Mouse (Mus musculus) heart, adult 2 months (tissue): ENCODE measurements around the gene Cltb. TPM values are rescaled to one million over a fixed set of nuclear protein-coding genes. Genes with fewer than 3 reads are reported as not detected.
A peak's percentile ranks its signal among the peaks of the same experiment; 100 is the strongest.

Source experiments
- DNase-seq, 2 experiments: peaks; one replicate each; pipeline ENCODE4 v3.0.0; 2021
- H3K27ac ChIP-seq: fragments of 200-600 bp; 2 replicates; pipeline ENCODE4 v1.8.1; 2022
- H3K27me3 ChIP-seq: fragments of 200-500 bp; 2 replicates; pipeline ENCODE4 v1.6.1; 2012; ENCODE audit warnings: mild to moderate bottlenecking, low read length, inconsistent platforms, mixed read lengths; ENCODE audit not compliant: control insufficient read depth, insufficient read depth
- H3K36me3 ChIP-seq: fragments of 200-500 bp; 2 replicates; pipeline ENCODE4 v1.6.1; 2012; ENCODE audit warnings: low read length, inconsistent platforms; ENCODE audit not compliant: control insufficient read depth, insufficient read depth
- H3K4me1 ChIP-seq: fragments of 200-500 bp; 2 replicates; pipeline ENCODE4 v1.6.1; 2011; ENCODE audit warnings: low read length; ENCODE audit not compliant: control insufficient read depth, insufficient read depth
- H3K4me3 ChIP-seq: fragments of 200-600 bp; 2 replicates; pipeline ENCODE4 v1.8.1; 2022
- H3K79me2 ChIP-seq: fragments of 200-500 bp; replicated peaks from 2 replicates; pipeline ENCODE4 v1.6.1; 2012; ENCODE audit warnings: mild to moderate bottlenecking, inconsistent platforms, low read length, moderate library complexity, mixed read lengths; ENCODE audit not compliant: control insufficient read depth, insufficient read depth
- H3K9ac ChIP-seq: fragments of 200-500 bp; 2 replicates; pipeline ENCODE4 v1.6.1; 2012; ENCODE audit warnings: low read depth, mild to moderate bottlenecking, control low read depth, inconsistent platforms, low read length, mixed read lengths
- CTCF ChIP-seq: fragments of 200-600 bp; IDR thresholded peaks from 2 replicates; pipeline ENCODE4 v1.8.1; 2022; ENCODE audit warnings: antibody characterized with exemption, mild to moderate bottlenecking, moderate library complexity
- EP300 ChIP-seq: fragments of 200-500 bp; IDR thresholded peaks from 2 replicates; pipeline ENCODE4 v1.6.1; 2011; ENCODE audit warnings: low read depth, low read length, control low read depth; ENCODE audit not compliant: insufficient read depth
- POLR2A ChIP-seq: fragments of 200-500 bp; IDR thresholded peaks from 2 replicates; pipeline ENCODE4 v1.6.1; 2011; ENCODE audit warnings: mild to moderate bottlenecking, low read depth, low read length, control low read depth; ENCODE audit not compliant: insufficient read depth
- WGBS: fragments of 180-500 bp; shearing (Covaris S2); methylation state at CpG from one replicate; pipeline ENCODE4 v1.1.7; 2018; 5-methylcytosine and 5-hydroxymethylcytosine counted together
- intact Hi-C: fragments of 180-260 bp; cut with DNase I; formaldehyde crosslinking; loops from one replicate; pipeline ENCODE4 v1.15.1; 2025
- polyA plus RNA-seq: library from polyadenylated mRNA; depleted of rRNA; stranded (reverse); fragments of >200 nt; gene quantifications from 2 replicates; pipeline ENCODE4 v1.2.3, GENCODE M21; 2012
- total RNA-seq, 2 experiments: library from RNA; stranded (reverse); gene quantifications; 2 replicates each; pipeline ENCODE4 v1.2.3; 2021

The Cltb gene
- total and polyA plus RNA-seq, 3 experiments = 64.1 to 105 (median 96.6) TPM

GRCm38 (mm10) chr13:54609301-54609700 is 1.8 kb downstream of the Cltb start:
- Histone ChIP-seq H3K36me3 (peaks cover 6% of the 10 kb centered on the region), H3K79me2 (no peaks in the 10 kb centered on the region), H3K27ac (peak overlapping the region; percentile 45), H3K27me3 (no peaks in the 10 kb centered on the region), H3K4me1 (peaks cover 9% of the 10 kb centered on the region), H3K9ac (no peak overlapping the region), H3K4me3 (no peak overlapping the region)
- 22% methylated on average over 1 of the region's 1 CpGs for WGBS
- TF ChIP-seq CTCF (no peak), POLR2A (no peak), EP300 (no peak)
- DNase-seq = no peak
- intact Hi-C loops = no loop called here

- no peak for TF ChIP-seq CTCF
- 0 out of 2 replicates have a peak, but pooled peaks have one; percentile 16 for TF ChIP-seq EP300
- TF ChIP-seq POLR2A = no peak
- peak; percentile 52 to 56 for DNase-seq
- Histone ChIP-seq H3K9ac (peak overlapping the region; percentile 47), H3K79me2 (no peaks in the 10 kb centered on the region), H3K4me1 (peaks cover 9% of the 10 kb centered on the region), H3K27ac (peak overlapping the region; percentile 45), H3K27me3 (no peaks in the 10 kb centered on the region), H3K36me3 (peaks cover 6% of the 10 kb centered on the region), H3K4me3 (peak overlapping the region; percentile 7; the same call in 1 of the 2 replicates)
- intact Hi-C loops = no loop called here
- 30% methylated on average over 8 of the region's 8 CpGs for WGBS
Measured at GRCm38 (mm10) chr13:54608666-54609065, 2.5 kb downstream of the Cltb start.

GRCm38 (mm10) chr13:54608002-54608401 is 3.1 kb downstream of the Cltb start:
- Histone ChIP-seq H3K4me1 (peaks cover 11% of the 10 kb centered on the region), H3K79me2 (0 out of 2 replicates have a peak, but pooled peaks cover 2% of the 10 kb centered on the region), H3K27ac (peak overlapping the region; percentile 45), H3K9ac (no peak overlapping the region), H3K36me3 (peaks cover 6% of the 10 kb centered on the region), H3K27me3 (no peaks in the 10 kb centered on the region), H3K4me3 (no peak overlapping the region)
- intact Hi-C loops = no loop called here
- TF ChIP-seq EP300 = no peak
- no peak for TF ChIP-seq POLR2A
- no peak for TF ChIP-seq CTCF
- no peak for DNase-seq
- WGBS = 89% methylated on average over 3 of the region's 3 CpGs

- WGBS = 72% methylated on average over 5 of the region's 5 CpGs
- H3K4me3 ChIP-seq = no peak overlapping the region
- 0 out of 2 replicates have a peak, but pooled peaks cover 2% of the 10 kb centered on the region for H3K79me2 ChIP-seq
- H3K27me3 ChIP-seq = no peaks in the 10 kb centered on the region
- DNase-seq = no peak
- no peak overlapping the region for H3K9ac ChIP-seq
- peaks cover 11% of the 10 kb centered on the region for H3K4me1 ChIP-seq
- H3K36me3 ChIP-seq = peaks cover 6% of the 10 kb centered on the region
- no peak overlapping the region for H3K27ac ChIP-seq
- intact Hi-C loops = no loop called here
- TF ChIP-seq EP300 (no peak), CTCF (no peak), POLR2A (no peak)
Measured at GRCm38 (mm10) chr13:54607204-54607603, 3.9 kb downstream of the Cltb start.

GRCm38 (mm10) chr13:54605426-54605825 is 5.7 kb downstream of the Cltb start:
- no peak for DNase-seq
- Histone ChIP-seq H3K4me1 (peaks cover 11% of the 10 kb centered on the region), H3K27me3 (no peaks in the 10 kb centered on the region), H3K9ac (peak overlapping the region; percentile 22), H3K4me3 (no peak overlapping the region), H3K36me3 (peaks cover 6% of the 10 kb centered on the region), H3K79me2 (peaks cover 2% of the 10 kb centered on the region; the same call in 1 of the 2 replicates), H3K27ac (peak overlapping the region; percentile 86)
- 48% methylated on average over 5 of the region's 5 CpGs for WGBS
- TF ChIP-seq POLR2A (peak; percentile 73; the same call in 1 of the 2 replicates), EP300 (0 out of 2 replicates have a peak, but pooled peaks have one; percentile 40), CTCF (no peak)
- intact Hi-C loops = no loop called here

- TF ChIP-seq POLR2A (no peak), EP300 (no peak), CTCF (no peak)
- H3K27me3 ChIP-seq = no peaks in the 10 kb centered on the region
- intact Hi-C loops = no loop called here
- H3K27ac ChIP-seq = peak overlapping the region; percentile 86; the same call in 1 of the 2 replicates
- peaks cover 6% of the 10 kb centered on the region for H3K36me3 ChIP-seq
- WGBS = 77% methylated on average over 4 of the region's 4 CpGs
- DNase-seq = no peak
- no peak overlapping the region for H3K4me3 ChIP-seq
- H3K9ac ChIP-seq = no peak overlapping the region
- H3K79me2 ChIP-seq = peaks cover 2% of the 10 kb centered on the region; the same call in 1 of the 2 replicates
- peaks cover 11% of the 10 kb centered on the region for H3K4me1 ChIP-seq
Measured at GRCm38 (mm10) chr13:54604221-54604620, 6.9 kb downstream of the Cltb start.
